Mouse (Mus musculus) erythroblast, embryonic 14.5 days (primary cell): ENCODE results near the gene Adgrd1.

Experiments used
- GATA1 ChIP-seq: IDR thresholded peaks from 2 replicates; pipeline ENCODE4 v1.6.1; 2012; ENCODE audit warnings: low read length, inconsistent platforms, mixed read lengths
- TAL1 ChIP-seq: IDR thresholded peaks from 3 replicates; pipeline ENCODE4 v1.6.1; 2012; ENCODE audit warnings: low read length, inconsistent platforms, mixed read lengths

DNA sequence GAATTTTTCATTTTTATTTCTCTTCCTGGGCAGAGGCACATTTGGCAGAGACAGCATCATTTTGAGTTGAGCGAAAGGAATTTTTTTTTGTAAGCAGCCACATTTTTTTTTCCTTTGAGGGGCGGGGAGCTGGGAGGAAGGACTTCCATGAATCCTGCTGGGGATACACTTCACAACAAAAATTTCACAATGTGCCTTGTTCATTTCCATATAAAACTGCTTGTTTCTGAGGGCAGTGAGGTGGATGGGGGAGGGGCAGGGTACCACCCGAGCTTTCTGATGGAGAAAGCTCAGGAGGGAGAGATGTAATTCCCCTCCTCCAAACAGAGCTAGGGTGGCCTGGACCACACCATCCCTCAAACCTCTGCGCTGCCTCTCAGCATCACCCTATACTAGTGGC, 22.6 kb downstream of the Adgrd1 start:
- TF ChIP-seq GATA1 = no peak
- TF ChIP-seq TAL1 = no peak
